Mouse (Mus musculus): Measurements from ENCODE around the gene Plekhs1. TPM values are rescaled to one million over a fixed set of nuclear protein-coding genes. Genes with fewer than 3 reads are reported as not detected.
"Not testable (repeated sequence)": the region's sequence is repeated elsewhere in the genome, so short reads cannot be mapped to it uniquely, and the experiment has no call there.

Gene Plekhs1
- total RNA-seq, 4 experiments from 2014 or later, result 0.10 to 0.43 (median 0.13) TPM; not detected in 1

- DNase-seq, result not testable (repeated sequence)
Measured at GRCm38 (mm10) chr19:56519408-56519807, 58.0 kb downstream of the Plekhs1 start.

DNA sequence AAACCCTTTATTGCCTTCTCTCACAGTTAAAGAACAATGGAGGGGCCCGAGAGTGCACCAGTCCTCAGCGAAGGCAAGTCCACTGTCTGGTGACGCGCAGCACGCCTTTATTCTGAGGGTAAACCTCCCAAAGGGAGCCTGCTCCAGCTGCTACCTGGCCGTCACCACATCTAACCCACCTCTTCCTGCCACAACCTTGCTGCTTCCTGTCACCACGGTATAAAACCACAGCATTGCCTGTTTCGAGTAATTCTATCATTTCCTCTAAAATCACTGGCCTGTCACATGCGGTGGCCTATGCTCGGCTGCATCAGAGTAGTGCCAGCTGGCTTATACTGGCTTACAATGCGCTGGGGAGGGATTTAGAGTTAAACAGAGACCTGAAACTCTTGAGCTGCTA lies 69.1 kb downstream of the Plekhs1 start:
- DNase-seq, result not testable (repeated sequence)

GRCm38 (mm10) chr19:56531251-56531650 lies 69.8 kb downstream of the Plekhs1 start:
- DNase-seq, result no peak

- DNase-seq, result no peak
Measured at GRCm38 (mm10) chr19:56533291-56534071, 72.0 kb downstream of the Plekhs1 start.

- no peak for DNase-seq
Measured at GRCm38 (mm10) chr19:56534337-56534736, 72.9 kb downstream of the Plekhs1 start.

- no peak for DNase-seq
Measured at GRCm38 (mm10) chr19:56535064-56535463, 73.6 kb downstream of the Plekhs1 start.

- no peak for DNase-seq
Measured at GRCm38 (mm10) chr19:56535765-56536164, 74.3 kb downstream of the Plekhs1 start.

Other genes with a start within 250 kb of the Plekhs1 start
- not detected for gene Habp2, start 174.5 kb upstream of the Plekhs1 start, total RNA-seq (2022)
- gene Nrap, start 71.6 kb upstream of the Plekhs1 start, total RNA-seq (2022), result under 1 TPM in 2 of 4 experiments, not detected in 2; 0.12 to 0.16 TPM
- 10 to 100 TPM in 1 of 4 experiments, 1 to 10 TPM in 3; 5.3 to 12.2 (median 7.7) TPM for gene Casp7, start 64.5 kb upstream of the Plekhs1 start, total RNA-seq (2022)
- 10 to 100 TPM in 3 of 4 experiments, 1 to 10 TPM in 1; 8.8 to 13.8 (median 11.3) TPM for gene Dclre1a, start 86.6 kb downstream of the Plekhs1 start, total RNA-seq (2022)
- 10 to 100 TPM; 16.6 to 27.2 (median 23.2) TPM for gene Nhlrc2, start 86.6 kb downstream of the Plekhs1 start, total RNA-seq (2022)

Measured in adrenal gland, adult 8-10 months (tissue).